Mouse (Mus musculus) midbrain, embryonic 14.5 days (tissue): ENCODE data around the gene H1f0. TPM values are rescaled to one million over a fixed set of nuclear protein-coding genes. Genes with fewer than 3 reads are reported as not detected.

ENCODE experiments used
- ATAC-seq: fragments of 200-750 bp; cut with Nextera tagmentation; 2 replicates; pipeline ENCODE4 v1.8.0; 2017; ENCODE audit warnings: moderate number of reproducible peaks, moderate library complexity; ENCODE audit not compliant: low FRiP score, low TSS enrichment
- DNase-seq: peaks from one replicate; pipeline ENCODE4 v3.0.0-alpha.2; 2015
- H3K27ac ChIP-seq: fragments of 300-500 bp; sonication (generic); replicated peaks from 2 replicates; pipeline ENCODE4 v1.5.1; 2014; ENCODE audit warnings: mild to moderate bottlenecking, low read depth, low read length, moderate library complexity
- H3K27me3 ChIP-seq: fragments of 300-500 bp; sonication (generic); 2 replicates; pipeline ENCODE4 v1.6.1; 2014; ENCODE audit warnings: low read length, control low read depth, mixed read lengths; ENCODE audit not compliant: control insufficient read depth, insufficient read depth
- H3K36me3 ChIP-seq: fragments of 300-500 bp; sonication (generic); 2 replicates; pipeline ENCODE4 v1.6.1; 2014; ENCODE audit warnings: low read length, control low read depth; ENCODE audit not compliant: control insufficient read depth, insufficient read depth
- H3K4me1 ChIP-seq: fragments of 300-500 bp; sonication (generic); 2 replicates; pipeline ENCODE4 v1.6.1; 2014; ENCODE audit warnings: mild to moderate bottlenecking, antibody characterized with exemption, low read length, control low read depth; ENCODE audit not compliant: control insufficient read depth, insufficient read depth
- H3K4me2 ChIP-seq: fragments of 300-500 bp; sonication (generic); 2 replicates; pipeline ENCODE4 v1.6.1; 2014; ENCODE audit warnings: mild to moderate bottlenecking, low read length, moderate library complexity
- H3K4me3 ChIP-seq: fragments of 300-500 bp; sonication (generic); replicated peaks from 2 replicates; pipeline ENCODE4 v1.5.1; 2014; ENCODE audit warnings: low read depth, low read length
- H3K9ac ChIP-seq: fragments of 300-500 bp; sonication (generic); replicated peaks from 2 replicates; pipeline ENCODE4 v1.6.1; 2014; ENCODE audit warnings: mild to moderate bottlenecking, low read length, moderate library complexity
- H3K9me3 ChIP-seq: fragments of 300-500 bp; sonication (generic); 2 replicates; pipeline ENCODE4 v1.6.1; 2016; ENCODE audit warnings: low read length, control low read depth, mixed read lengths; ENCODE audit not compliant: control insufficient read depth
- WGBS: fragments of 180-500 bp; shearing (Covaris S2); extraction: QIAGEN DNeasy Blood & Tissue Kit; methylation state at CpG from one replicate; pipeline ENCODE4 v1.1.7; 2014; 5-methylcytosine and 5-hydroxymethylcytosine counted together
- microRNA-seq: library from miRNA; unstranded; fragments of <30 nt; microRNA quantifications from one replicate; pipeline ENCODE4, GENCODE M21; 2016
- polyA plus RNA-seq: library from polyadenylated mRNA; unstranded; fragments of >200 nt; fragmentation: Nextera tagmentation; extraction: Ambion mirVana; gene quantifications from 2 replicates; pipeline ENCODE4 v1.2.1, GENCODE M21; 2014

H1f0 gene
- polyA plus RNA-seq, 1 experiment from 2014 or later: 94.4 TPM

GRCm38 (mm10) chr15:79079567-79079966 is 51.3 kb downstream of the H1f0 start:
- WGBS: 97% methylated on average over 7 of the region's 7 CpGs
- H3K36me3 ChIP-seq: peaks cover 81% of the 10 kb centered on the region
- peaks cover 7% of the 10 kb centered on the region for H3K4me1 ChIP-seq
- no peak overlapping the region for H3K9ac ChIP-seq
- no peaks in the 10 kb centered on the region for H3K9me3 ChIP-seq
- H3K27ac ChIP-seq: no peak overlapping the region
- ATAC-seq: no peak
- no peaks in the 10 kb centered on the region for H3K27me3 ChIP-seq
- no peak overlapping the region for H3K4me3 ChIP-seq
- no peak for DNase-seq
- no peak overlapping the region for H3K4me2 ChIP-seq

Small RNAs within 50 kb of the gene (microRNA-seq; reads per million reads assigned to microRNA genes)
- 1.3 reads per million for gene Mir6956

Other genes with a start within 250 kb of the H1f0 start
- 1.3 and 1.6 TPM in 2 replicates for gene Card10, start 225.4 kb upstream of the H1f0 start, polyA plus RNA-seq
- 7.8 and 8.8 TPM in 2 replicates for gene Cdc42ep1, start 185.8 kb upstream of the H1f0 start, polyA plus RNA-seq
- not detected in 2 replicates for gene Lgals2, start 172.9 kb upstream of the H1f0 start, polyA plus RNA-seq
- 37.3 and 42.0 TPM in 2 replicates for gene Gga1, start 151.3 kb upstream of the H1f0 start, polyA plus RNA-seq
- gene Gm49510, start 128.8 kb upstream of the H1f0 start, polyA plus RNA-seq: not detected in 2 replicates
- 1.7 and 2.9 TPM in 2 replicates for gene Sh3bp1, start 128.7 kb upstream of the H1f0 start, polyA plus RNA-seq
- gene Pdxp, start 114.5 kb upstream of the H1f0 start, polyA plus RNA-seq: 111 and 147 TPM in 2 replicates
- 13.8 and 101 TPM in 2 replicates for gene Lgals1, start 101.7 kb upstream of the H1f0 start, polyA plus RNA-seq
- gene Nol12, start 93.5 kb upstream of the H1f0 start, polyA plus RNA-seq: 61.0 and 70.8 TPM in 2 replicates
- 42.5 and 46.5 TPM in 2 replicates for gene Triobp, start 80.7 kb upstream of the H1f0 start, polyA plus RNA-seq
- gene Galr3, start 13.4 kb downstream of the H1f0 start, polyA plus RNA-seq: not detected in 2 replicates
- gene Ankrd54, start 34.4 kb downstream of the H1f0 start, polyA plus RNA-seq: 50.2 and 52.6 TPM in 2 replicates
- 141 and 182 TPM in 2 replicates for gene Eif3l, start 46.7 kb downstream of the H1f0 start, polyA plus RNA-seq
- gene Micall1, start 80.4 kb downstream of the H1f0 start, polyA plus RNA-seq: 11.8 and 11.9 TPM in 2 replicates
- gene Polr2f, start 112.6 kb downstream of the H1f0 start, polyA plus RNA-seq: 287 and 355 TPM in 2 replicates
- 14.0 and 17.3 TPM in 2 replicates for gene 1700088E04Rik, start 112.8 kb downstream of the H1f0 start, polyA plus RNA-seq
- 1.5 and 2.3 TPM in 2 replicates for gene Sox10, start 136.8 kb downstream of the H1f0 start, polyA plus RNA-seq
- gene Pick1, start 200.7 kb downstream of the H1f0 start, polyA plus RNA-seq: 47.7 and 74.3 TPM in 2 replicates
- 1.6 TPM in 2 replicates for gene Gm49486, start 200.9 kb downstream of the H1f0 start, polyA plus RNA-seq
- 0.28 and 0.34 TPM in 2 replicates for gene Slc16a8, start 226.3 kb downstream of the H1f0 start, polyA plus RNA-seq